Mouse (Mus musculus): ENCODE results near the gene Prkce.
"Not testable (repeated sequence)": the region's sequence is repeated elsewhere in the genome, so short reads cannot be mapped to it uniquely, and the experiment has no call there.

The Prkce gene

DNA sequence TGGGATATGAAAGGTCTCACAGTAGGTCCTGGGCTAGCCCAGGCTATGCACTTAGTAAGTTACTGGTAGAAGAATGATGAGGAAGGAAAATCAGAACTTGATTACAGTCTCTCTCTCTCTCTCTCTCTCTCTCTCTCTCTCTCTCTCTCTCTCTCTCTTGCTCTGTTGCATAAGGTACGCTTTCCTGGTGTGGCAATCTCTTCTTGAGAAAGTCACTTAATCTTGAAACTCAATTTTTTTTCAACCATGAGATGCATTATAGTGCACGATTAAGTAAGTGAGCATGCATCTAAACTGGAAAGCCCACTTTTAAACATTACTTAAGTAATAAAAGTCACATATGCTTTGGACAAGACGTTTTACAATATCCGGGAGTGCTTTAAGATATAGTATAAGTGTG, 285.3 kb downstream of the Prkce start:
- DNase-seq (ENCODE audit: low spot score), result no peak

DNA sequence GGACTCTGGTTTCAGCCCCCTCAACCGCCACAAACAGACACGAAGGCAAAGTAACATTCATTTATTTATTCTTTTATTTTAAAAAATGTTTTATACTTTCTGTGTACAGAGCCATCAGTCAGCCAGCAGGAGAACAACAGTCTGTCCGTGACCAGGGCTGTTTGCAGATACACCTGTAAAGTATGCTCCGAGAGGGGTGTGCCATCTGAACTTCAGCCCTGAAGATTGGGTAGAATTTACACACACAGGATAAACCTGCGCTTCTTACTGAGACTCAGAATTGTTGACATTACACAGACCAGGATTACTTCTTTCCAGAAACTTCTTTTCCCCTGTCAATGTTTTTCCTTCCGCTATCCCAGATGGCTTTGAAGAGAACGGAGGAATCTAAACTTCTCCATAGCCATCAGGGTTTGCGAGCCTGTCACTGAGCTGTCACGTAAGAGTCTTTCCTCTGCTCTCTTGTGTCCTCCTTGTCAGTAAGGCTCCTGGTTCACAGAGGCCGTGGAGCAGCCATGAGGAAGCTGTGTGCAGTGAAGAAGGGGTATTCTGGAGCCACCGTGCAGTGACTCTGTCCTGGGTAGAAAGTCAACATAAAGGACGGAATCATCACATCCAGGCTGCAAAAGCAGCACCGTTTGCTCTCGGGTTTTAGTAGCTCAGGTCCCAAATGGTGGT, 286.2 kb downstream of the Prkce start:
- no peak for DNase-seq (ENCODE audit: low spot score)

DNA sequence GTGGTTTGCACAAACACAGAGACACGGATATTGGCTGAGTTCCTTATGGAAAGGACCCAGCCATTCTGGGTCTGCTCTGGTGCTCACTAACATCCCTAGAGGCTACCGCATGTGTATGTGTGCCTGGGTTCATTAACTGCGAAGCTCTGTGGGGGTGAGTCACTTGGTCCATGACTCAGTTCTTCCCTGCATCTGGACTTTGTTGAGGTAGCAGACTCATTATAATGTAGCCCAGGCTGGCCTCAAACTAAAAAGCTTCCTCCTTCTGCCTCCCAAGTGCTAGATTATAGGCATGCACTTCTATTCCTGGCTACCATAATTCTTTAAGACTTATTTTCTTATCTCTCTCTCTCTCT, 286.7 kb downstream of the Prkce start:
- no peak for DNase-seq (ENCODE audit: low spot score)

DNA sequence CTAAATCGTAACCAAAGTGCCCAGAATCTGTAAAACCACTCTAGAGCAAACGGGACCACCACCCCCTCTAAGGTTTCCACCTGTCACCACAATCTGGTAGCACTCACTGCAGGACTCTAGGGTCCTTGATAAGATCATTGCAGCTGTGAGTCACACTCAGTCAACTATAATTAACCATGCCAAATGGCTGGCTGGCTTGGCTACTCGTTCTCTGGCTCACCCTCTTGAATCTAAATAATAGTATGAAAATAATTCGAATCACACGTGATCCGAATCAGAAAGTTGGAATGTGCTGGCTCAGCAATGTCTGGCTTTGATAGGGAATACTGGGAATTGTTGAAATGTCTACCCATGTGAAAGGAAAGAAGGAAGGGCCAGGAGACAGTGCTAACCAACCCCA, 288.9 kb downstream of the Prkce start:
- no peak for DNase-seq (ENCODE audit: low spot score)

DNA sequence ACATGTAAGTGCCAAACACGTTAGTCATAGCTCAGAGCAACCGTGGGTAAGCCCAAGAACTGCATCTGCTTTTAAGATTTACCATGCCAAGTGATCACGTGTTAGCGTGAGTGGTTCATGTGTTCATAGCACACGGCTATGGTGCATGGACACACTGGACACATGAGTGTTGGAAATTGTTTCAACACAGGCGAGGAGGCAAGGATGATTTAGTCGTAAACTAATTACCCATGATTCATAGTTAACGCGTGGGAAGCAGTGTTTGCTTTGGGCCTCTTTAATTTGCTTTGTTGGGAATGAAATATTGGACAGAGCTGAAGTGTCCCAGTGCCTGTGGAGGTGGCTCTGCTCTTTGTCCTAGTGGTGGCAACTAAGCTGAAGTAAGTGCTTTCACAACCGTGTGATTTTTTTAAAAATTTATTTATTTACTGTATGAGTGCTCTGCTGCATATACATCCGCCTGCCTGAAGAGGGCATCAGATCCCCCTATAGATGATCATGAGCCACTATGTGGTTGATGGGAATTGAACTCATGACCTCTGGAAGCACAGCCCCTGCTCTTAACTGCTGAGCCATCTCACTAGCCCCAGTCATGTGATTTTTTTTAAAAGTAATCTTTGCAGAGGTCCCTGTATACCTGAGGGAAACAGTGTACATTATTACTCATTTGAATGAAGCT, 290.9 kb downstream of the Prkce start:
- no peak for DNase-seq (ENCODE audit: low spot score)

DNA sequence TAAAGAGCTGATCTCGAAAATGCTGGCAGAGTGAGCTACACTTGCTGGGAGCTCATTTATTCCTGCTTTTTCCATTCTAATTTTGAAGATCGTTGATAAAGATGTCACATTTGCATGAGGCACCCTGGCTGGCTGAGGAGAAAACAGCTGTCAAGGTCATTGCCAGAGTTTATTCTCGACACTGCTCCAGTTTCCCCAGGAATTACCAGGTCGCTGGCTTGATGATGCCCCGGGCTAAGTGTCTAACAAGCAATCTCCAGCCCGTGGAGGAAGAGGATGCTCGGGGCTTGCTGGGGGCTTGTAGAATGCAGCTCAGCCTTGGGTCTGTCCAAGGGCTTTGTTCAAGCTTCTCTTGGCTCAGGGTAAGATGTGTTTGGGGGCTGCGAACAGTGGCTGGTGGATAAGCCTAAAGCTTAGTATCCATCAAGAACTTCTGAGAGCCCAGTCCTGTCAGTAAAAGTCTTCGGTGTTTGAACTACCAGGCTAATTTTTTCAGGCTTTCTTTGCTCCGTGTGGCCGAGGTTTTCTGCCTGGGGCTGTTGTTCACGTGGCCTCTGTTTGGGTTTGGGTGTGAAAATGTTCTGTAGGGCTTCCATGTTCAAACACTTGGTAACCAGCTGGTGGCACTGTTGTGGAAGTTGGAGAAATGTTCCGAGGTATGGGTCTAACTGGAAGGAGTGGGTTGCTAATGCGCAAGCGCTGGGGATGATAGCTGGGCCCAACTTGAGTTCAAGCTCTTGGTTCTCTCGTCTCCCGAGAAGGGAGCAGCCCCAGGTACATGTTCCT, 293.3 kb downstream of the Prkce start:
- DNase-seq (ENCODE audit: low spot score), result no peak

DNA sequence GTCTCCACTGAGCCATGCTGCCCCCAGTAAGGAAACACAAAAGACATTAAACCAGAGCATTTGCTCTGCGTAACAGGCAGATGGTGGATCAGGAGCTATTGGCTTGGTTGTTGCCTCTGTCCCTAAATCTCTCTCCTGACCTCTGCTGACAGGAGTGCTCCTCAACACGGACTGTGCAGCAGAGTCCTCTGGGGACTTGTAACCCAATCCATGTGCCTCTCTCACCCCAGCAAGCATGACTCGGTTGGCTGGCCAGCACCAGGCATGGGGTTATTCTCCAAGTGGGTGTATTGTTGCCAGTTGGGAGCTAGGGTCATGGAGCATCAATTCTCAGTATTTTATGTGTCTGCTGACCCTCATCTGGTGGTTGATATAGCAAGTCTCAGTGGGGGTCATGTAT, 295.8 kb downstream of the Prkce start:
- DNase-seq (ENCODE audit: low spot score), result no peak

DNA sequence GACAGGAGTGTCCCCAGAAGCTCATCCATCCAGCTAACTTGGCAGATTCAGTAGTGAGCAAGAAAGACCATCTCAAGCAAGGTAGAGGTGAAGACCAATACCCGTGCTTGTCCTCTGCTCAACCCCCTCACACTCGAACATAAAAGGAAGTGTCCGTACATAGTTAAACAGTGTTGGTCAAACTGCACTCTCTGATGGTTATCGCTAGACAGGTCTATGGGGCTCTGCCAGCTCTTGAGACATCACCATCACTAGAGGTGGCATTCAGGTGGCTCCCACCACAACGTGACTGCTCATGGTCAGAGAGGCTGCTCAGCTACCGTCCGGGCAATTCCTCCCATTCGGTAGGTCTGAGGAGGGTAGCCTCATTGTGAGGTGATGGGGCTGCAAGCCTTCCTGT, 296.6 kb downstream of the Prkce start:
- DNase-seq (ENCODE audit: low spot score), result no peak

DNA sequence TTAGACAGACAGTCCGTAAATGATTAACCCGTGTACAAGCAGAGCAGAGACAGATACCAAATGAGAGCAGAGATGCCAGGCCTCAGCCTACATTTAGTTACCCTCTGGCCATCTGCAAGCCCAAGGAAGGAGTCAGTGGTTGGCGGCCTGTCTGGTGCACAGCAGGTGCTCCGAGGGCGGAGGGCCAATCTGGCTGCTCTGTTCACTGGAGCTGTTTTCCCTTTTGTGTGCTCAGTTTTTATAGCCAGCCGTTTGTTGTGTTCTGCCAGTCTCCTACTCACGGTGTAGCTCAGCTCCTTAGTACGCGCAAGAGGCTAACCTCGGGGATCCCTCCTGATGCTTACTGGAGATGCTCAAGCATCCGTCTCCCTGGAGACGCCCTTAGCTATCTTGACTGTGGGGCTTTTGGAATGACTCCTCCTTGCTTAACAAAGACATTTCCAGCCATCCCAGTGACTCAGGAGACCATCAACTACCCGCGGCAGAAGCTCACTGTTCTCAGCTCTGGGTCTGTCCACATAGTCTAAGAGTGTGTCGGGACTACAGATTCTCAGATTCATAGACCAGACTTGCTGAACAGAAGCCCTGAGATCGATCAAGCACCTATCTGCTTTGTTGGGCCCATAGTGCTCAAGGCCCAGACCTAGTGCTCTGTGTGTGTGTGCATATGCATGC, 297.2 kb downstream of the Prkce start:
- DNase-seq (ENCODE audit: low spot score), result no peak

DNA sequence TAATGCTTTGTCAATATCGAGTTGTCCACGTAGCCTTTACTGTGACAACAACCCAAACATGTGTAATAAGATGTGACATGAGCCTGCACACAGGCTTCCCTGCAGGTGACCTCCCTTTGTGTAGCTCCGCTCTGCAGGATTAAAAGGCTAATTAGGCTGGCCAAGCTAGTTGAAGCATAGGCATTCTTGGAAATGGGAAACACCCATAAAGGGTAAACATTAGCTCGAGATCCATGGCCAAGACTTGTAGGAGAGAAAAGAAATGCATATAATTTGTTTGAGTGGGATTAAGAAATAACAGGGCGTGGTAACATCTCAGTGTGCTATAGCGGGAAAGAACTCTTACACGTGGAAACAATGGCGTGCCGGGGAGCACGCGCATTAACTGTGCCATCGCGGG, 298.3 kb downstream of the Prkce start:
- DNase-seq (ENCODE audit: low spot score), result no peak

DNA sequence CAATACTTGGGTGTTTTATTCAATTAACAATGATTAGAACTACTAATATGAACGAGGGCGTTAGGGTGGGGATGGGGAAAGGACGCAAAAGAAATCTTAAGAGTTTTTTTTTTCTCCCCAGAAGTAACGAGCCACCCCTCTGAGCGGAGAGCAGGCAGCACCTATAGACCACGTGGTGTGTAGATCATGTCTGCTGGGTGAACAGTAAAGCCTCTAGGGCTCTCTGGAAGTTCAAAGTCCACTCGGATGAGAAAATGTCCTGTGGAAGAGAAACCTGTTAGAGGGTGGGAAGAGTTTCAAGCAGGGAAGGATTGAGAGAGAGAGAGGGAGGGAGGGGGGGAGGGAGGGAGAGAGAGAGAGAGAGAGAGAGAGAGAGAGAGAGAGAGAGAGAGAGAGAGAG, 298.8 kb downstream of the Prkce start:
- no peak for DNase-seq (ENCODE audit: low spot score)

DNA sequence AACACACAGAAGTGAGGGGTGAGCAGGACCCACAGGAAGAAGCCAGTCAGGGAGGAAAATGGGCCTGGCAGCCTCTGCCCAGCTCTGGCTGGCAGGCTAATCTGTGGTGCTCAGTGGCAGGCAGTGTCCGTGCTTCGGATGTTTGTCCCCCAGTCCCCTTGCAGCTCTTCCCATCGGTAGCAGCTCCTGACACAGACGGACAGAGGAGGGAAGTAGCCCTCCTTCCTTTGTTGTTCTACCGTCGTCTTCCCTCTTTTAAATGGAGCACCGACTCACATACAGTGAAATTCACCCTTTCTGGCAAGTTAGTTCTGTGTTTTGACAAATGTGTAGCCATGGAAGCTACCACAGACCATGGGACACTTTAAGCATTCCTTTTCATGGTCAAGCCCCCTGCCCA, 299.3 kb downstream of the Prkce start:
- no peak for DNase-seq (ENCODE audit: low spot score)

DNA sequence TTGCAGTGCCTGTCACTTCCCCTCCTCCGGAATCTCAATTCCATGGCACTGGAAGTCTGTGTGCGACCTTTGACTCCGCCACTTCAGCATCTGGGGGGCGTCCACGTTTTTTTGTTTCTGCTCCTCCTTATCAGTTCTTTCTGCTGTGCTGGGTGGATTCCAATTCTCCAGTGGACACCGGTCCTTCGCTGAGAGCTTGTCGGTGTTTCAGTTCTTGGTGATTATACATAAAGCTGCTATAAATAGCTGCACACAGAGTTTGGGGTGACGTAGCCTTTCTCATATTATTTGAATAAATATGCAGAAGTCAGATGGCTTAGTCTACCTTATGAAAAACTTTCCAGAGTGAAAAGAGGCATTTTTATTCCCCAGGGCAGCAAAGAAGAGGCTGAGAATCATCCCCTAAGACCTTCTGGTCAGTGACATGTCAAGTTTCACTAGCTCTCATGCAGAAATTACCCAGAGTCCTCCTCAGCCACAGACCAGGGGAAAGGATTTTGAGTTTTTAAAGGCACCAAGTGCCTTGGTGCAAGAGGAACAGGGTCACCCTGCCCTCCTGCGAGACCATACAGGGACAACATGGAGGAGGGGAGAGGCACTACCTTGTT, 299.8 kb downstream of the Prkce start:
- no peak for DNase-seq (ENCODE audit: low spot score)

DNA sequence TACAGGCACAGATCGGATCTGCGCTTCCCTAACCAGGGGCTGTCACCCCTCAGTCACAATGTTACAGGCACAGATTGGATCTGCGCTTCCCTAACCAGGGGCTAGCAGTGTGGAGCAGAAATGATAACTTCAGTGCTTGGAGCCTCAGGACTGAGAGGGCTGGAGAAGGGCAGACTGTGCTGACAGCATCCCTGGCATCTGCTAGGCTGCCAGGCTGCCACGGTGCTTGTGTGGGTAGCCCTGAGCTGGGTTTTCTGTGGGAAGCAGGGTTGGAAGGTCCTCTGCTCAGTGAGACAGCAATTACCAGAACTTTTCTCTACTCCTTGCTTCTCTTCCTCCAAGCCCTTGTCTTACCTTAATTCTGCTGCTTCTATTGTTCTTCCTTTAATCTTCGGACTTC, 300.4 kb downstream of the Prkce start:
- DNase-seq (ENCODE audit: low spot score), result no peak

DNA sequence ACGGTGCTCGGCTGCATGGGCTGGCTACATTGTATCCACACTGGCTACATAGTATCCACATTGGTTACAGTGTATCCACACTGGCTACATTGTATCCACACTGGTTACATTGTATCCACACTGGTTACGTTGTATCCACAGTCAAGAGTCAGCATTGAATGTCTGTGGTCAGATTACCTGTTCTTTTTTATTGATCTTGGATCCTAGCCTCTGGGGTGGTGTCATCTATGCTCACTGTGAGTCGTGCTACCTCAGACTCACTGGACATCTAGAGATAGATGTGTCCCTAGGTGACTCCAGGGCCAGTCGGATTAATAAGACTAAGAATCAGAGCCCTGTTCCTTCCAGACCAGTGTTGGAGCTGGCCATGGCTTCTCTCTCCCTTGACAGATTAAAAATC, 302.6 kb downstream of the Prkce start:
- DNase-seq (ENCODE audit: low spot score), result peak; percentile 59

DNA sequence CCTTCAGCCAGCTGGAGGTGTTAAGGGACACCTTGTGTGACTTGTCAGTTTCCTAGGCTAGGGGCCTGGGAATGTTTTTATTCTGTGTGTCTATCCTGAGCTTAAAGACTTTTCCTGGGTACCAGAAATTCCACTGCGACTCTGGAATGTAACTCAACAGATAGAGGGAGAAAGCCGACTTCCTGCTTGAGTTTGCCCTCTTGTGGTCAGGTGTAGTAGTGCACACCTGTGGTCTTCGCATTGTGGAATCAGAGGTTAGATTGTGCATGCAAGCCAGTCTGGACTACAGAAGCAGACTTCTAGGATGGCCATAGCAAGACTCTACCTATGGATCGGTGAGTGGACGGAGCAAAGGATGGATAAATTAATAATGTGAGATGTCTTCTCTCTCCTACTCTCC, 304.1 kb downstream of the Prkce start:
- DNase-seq (ENCODE audit: low spot score), result no peak

DNA sequence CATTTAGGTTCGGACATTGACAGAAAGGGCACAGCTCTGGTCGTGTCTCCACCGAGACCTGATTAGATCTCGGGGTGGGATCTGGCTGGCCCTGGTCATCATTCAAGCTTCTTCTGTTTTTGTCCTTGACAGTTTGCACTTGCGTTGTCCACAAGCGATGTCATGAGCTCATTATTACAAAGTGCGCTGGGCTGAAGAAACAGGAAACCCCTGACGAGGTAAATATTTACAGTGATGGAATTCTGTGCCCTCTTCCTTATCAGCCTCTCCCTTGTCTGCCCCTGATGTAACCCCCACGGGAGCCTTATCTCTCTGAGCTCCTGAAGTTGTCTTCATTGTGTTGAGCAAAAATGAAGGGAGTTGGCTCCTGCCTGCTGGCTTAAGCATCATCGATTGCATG, 309.1 kb downstream of the Prkce start:
- DNase-seq (ENCODE audit: low spot score), result no peak

DNA sequence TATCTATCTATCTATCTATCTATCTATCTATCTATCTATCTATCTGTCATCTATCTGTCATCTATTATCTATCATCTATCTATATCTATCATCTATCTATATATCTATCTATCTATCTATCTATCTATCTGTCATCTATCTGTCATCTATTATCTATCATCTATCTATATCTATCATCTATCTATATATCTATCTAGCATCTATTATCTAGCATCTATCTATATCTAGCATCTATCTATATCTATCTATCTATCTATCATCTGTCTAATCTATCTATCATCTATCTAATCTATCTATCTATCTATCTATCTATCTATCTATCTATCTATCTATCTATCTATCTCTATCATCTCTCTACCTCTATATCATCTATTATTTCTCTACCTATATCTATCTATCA, 309.8 kb downstream of the Prkce start:
- not testable (repeated sequence) for DNase-seq (ENCODE audit: low spot score)

DNA sequence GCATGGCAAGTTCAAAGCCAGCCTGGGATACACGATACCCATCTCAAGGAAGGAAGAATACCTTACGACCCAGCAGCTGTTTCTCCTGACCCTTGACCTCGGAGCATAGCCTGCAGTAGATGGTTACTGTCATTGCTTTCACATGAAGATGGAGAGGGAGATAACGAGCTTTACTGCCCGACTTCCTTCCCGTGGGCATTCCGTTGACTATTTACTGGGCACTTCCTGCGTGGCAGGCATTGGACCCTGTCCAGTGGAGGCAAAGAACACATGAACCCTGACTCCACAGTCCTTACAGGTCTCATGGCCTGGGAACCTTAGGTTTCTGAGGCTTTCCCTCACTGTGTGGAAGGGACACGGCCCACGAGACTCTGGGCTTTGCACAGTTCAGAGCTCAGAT, 311.8 kb downstream of the Prkce start:
- DNase-seq (ENCODE audit: low spot score), result no peak

DNA sequence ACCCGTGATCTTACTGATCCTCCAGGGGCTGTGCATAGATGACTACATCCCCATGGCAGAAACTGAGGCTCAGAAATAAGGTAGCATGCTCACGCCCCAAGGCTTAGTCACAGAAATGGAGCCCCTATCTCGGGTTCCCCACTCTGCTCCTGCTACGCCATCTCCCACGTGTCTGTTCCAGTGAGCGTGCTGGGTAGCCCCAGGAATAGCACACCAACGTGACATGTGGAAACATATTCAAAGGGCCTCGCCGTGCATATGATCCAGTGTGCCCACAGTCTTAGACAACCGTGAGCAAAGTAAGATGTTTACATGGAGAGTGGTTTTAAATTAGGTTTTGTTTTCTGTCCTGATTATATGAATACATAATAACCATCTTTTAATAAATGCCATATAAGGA, 315.1 kb downstream of the Prkce start:
- DNase-seq (ENCODE audit: low spot score), result no peak

DNA sequence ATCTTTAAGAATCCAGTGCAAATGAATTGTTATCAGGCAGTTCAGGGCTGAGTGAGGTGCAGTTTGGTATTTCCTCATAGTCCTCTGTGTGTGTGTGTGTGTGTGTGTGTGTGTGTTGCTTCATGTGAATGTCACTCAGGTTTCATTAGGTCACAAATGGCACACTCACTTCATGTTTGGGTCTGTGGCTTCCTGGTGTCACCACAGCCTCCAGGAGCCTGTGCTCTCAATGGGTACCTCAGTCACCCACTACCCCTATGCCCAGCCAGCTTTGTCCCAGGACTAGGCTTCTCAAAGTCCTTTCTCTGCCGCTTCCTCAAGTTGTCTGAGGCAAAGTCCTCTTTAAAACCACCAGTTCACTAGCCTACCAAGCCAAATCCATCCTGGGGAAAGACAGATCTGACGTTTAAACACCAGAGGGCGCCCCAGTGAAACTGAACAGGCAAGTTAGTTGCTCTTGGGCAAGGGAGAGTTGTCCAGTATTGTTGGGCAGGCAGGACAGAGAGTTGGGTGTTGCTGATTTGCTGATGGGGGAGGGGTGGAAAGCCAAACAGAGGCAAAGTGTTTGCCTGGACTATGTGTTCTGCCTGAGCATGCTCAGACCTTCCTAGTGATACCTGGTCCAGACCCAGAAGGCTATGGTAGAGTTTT, 316.6 kb downstream of the Prkce start:
- DNase-seq (ENCODE audit: low spot score), result peak; percentile 54

DNA sequence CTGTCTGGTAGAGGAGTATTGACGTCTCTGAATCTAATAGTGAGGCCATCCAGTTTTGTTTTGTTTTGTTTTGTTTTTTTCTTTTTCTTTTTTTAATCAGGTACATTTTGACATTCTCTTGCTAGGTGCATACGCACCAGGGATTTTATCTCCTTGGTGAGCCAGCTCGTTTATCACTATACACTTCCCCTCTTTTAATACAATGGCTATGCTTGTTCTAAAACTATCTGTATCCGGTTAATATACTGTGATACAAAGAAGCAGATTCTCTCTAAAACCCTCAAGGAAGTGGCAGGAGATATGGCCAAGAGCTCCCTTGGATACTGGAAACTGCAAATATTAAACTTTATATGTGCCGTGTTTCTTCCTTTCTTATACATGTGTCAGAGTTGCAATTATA, 319.1 kb downstream of the Prkce start:
- DNase-seq (ENCODE audit: low spot score), result no peak
